Mouse (Mus musculus) frontal cortex, postnatal 25 days (tissue): ENCODE measurements around the gene Ppp1r12a.

Experiments
- DNase-seq, 2 experiments: peaks; one replicate each; pipeline ENCODE4 v3.0.0; 2022; ENCODE audit warnings: low spot score in 2 of 2

Gene Ppp1r12a

GRCm38 (mm10) chr10:108332571-108333541, 170.9 kb downstream of the Ppp1r12a start:
- DNase-seq, result no peak

GRCm38 (mm10) chr10:108333642-108334041, 171.6 kb downstream of the Ppp1r12a start:
- DNase-seq, result no peak
